Mouse (Mus musculus) fat pad, adult 2 months (tissue): ENCODE data around the gene Arhgap42.

ENCODE experiments used
- DNase-seq: peaks from one replicate; pipeline ENCODE4 v3.0.0-alpha.2; 2011; ENCODE audit warnings: low read depth, low spot score; ENCODE audit errors: extremely low read depth

Gene Arhgap42

DNA sequence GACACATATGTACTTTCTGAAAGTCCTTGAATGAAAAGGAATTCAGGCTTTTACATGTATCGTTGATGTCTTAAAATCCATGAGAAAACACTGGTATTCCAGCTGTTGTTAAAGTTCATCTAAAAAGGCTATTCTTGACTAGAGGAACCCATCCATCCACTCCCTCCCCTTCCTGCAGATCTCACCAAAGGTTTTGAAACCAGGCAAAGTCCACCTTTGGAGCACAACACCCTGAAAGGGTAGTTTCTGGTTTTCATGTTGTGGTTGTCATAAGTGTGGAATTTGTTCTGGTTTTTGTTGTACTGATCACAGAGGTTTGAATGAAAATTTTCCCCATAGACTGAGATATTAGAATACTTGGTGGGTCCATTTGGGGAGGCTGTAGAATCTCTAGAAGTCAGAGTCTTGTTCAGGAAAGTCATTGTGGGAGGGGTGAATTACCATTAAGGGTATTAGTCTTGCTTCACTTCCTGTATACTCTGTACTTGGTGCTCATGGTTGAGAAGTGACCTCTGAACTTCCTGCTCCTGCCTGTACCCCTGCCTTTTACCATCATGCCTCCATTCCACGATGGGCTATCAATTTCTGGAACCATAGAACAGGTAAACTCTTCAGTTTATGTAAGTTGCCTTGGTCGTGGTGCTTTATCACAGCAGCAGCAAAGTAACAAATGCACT is 27.4 kb downstream of the Arhgap42 start:
- DNase-seq: no peak

DNA sequence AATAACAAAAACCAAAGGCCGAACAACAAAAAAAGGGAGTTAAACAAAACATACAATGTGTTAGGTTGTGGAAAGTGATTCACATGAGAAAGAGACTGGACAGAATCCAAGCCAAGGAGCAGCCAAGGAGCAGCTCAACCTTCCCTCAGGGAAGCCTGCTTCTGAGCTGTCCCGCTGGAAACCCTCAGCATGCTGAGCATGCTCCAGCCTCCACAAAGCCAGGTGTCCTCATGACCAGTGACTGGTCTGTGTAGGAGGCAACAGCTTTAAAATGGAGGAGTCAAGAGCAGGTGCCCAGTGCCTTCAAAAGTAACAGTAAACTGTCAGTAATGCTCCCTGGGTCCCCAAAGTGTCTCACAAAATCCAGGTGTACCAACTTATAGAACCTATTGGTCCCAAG is 28.4 kb downstream of the Arhgap42 start:
- DNase-seq: no peak

DNA sequence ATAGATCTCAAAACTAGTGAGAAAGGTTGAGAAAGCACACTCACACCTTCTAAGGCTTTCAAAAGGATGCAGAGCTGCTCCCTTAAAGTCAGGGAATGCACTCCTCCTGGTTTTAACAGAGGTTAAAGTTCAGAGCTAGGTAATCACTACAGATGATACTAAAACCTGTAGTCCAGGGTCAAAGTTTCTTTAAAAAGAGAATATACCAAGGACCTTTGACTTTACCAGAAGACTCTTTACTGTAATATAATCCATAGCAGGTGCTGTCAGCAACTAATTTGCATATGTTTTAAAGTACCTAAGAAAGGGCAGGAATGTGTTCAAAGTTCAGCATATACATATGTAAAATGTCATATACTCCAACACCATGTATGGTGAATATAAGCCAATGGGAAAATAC is 30.7 kb downstream of the Arhgap42 start:
- DNase-seq: no peak

DNA sequence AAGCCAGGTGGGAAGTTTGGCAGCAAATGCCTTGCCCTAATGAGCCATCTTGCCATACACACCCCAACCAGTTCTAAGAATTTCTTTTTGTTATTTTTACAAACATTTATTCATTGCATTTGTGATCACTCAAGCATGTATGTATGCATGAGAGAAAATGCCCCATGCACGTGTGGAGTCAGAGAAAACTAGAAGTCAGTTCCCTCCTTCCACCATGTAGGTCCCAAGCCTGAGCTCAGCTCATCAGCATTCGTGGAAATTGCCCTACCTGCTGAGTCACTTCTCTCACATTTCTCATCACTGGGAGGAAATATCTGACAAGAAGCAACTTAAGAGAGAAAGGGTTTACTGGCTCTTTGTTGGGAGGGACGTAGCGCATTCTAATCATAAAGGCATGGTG is 31.6 kb downstream of the Arhgap42 start:
- DNase-seq: no peak

DNA sequence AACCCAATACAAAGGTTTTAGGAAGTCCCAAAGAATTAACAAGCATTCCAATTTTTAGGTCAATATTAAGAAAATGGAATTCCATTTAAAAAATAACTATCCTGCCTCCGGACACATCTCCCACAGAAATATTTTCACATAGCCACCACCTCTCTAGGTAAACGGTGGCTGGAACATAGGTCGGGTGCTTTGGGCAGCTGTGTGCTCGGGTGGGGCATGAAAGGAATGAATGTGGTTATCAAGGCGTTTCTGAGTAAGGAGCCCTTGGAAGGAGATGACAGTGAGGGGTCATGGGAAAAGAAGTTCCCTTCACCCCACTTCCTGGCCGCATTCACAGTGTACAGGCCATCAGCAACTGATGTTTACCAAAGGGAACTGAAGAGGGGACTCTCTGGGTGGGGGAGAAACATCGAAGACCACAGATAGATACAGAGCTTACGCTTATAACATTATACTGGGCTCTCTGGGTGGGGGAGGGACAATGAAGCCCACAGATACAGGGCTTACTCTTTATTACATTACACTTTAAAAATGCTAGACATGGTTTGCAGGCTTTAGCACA is 38.0 kb downstream of the Arhgap42 start:
- no peak for DNase-seq

DNA sequence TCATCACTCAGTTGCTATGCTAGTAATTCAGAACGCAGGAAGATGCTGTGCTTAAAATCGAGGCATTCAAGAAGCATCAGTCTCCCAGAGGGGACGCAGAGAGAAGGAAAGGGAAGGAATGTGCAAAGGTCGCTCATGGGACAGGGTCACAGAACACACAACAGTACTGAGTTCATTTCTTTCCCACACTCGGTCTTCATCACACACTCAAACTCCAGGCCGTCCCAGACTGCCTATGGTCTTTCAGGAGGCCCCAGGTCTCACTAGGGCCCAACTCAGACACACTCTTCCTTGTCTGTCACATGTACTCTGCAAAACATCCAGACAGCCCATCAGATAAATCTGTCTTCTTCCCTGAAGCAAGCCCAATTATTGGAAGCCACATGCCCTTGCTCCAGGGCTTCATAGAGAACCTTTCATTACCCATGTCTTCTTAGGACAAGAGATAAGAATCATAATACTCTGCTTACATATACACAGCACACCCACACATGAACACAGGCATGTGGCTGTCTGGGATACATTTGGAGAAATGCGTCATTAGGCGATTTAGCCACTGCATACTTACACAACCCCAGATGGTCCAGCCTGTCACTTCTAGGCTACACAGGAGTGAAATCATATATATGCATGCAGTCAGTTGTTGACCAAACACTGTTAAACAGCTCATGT is 39.6 kb downstream of the Arhgap42 start:
- peak; percentile 97 for DNase-seq

DNA sequence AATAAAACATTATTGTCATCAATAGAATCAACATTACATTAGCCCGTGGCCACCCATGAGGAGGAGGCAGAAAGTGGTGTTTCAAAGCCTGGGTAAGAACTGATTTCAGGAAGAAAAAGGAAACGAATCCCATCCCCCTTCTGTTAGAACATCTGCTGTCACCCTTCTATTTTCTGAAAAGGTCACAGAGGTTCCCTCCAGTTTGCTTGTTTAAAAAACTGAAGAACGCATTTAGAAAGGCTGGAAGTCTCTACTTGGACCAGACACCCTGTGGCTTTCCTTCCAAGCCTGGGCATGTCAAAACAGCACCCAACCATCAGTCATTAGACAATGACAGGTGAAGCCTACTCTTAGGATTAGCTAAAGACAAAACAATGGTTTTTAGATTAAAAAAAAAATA is 40.3 kb downstream of the Arhgap42 start:
- no peak for DNase-seq

DNA sequence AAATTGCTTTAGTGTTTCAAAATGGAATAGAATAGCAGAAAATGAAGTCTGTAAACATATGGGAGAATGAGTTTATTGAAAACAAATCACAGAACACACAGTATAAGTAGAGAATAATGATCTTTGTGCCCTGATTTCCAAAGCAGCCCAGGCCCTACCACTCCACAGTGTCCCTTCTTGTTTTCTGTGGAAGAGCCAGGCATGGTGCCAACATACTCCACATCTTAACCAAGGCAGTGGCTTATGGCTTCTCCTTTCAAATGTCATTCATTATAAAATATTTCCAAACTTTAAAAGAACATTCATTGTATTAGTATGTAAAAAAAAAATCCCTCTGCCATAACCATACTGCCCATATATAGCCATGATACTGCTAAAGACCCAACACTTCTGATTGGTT is 42.9 kb downstream of the Arhgap42 start:
- DNase-seq: no peak

DNA sequence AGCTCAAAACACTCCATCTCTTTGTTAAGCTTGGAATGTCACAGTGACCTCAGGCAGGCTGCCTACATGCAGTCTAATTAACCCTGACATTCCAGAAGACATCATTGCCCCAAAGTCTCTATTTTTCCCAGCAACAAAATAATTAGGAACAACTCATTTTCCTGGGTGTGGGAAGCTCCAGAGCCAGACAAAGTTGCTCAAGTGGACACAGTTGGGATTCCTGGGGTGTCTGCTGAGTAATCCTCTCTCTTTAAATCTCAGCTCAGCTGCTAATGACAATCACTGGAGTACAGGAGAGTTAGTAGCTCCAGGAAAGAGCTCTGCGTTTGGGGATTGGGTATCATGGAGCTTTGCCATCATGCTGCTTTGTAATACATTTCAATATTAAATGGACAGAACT is 44.4 kb downstream of the Arhgap42 start:
- no peak for DNase-seq

DNA sequence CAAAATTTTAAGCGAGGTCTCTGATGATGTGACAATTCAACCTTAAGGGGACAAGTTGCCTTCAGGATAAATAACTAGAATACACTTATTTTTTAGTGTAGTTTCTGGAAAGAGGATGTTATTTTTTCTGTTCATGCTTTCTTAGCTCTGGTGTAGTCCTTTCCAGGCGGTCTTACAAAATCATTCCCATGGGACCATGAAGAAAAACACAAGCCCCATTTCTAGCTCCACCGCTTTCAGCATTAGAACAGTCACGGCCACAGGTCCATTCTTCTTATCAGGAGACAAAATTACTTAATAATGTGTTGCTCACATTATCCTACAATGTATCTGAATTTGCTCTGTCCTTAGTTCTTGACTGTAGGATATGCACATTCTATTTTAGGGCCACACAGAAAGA is 46.2 kb downstream of the Arhgap42 start:
- DNase-seq: no peak

DNA sequence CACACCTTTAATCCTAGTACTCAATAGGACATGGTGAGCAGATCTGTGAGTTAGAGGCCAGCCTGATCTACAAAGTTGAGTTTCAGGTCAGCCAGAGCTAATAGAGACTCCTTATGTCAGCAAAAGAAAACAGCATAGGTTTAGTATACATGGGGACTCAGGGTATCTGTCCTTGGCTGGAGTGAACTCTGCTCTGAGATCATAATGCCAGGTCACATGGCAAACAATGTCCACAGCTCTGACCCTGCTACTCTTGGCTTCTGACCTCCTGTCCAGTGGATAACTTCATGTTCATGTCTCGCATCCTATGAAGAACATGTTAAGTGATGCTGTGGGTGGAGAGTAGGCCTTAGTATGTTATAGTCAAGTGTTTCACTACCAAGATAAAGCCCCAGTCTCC is 48.1 kb downstream of the Arhgap42 start:
- DNase-seq: no peak

DNA sequence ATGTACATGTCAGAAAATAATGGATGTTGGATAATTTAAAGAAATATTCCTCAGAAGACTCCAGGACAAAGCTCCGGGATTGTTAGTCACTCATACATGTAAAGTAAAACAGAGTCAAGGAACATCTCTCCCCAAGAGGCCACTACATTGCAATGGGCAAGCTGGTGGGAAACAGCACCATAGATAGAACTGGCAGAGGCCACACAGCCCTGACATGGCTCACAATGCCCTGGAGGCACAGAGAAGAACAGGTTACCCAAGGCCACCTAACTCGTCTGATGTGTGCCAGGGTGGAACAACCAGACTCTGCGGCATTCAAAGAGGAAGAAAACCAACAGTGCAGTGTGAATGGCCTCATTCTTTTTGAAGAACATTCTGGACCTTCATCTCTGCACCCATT is 50.7 kb downstream of the Arhgap42 start:
- DNase-seq: peak; percentile 54

DNA sequence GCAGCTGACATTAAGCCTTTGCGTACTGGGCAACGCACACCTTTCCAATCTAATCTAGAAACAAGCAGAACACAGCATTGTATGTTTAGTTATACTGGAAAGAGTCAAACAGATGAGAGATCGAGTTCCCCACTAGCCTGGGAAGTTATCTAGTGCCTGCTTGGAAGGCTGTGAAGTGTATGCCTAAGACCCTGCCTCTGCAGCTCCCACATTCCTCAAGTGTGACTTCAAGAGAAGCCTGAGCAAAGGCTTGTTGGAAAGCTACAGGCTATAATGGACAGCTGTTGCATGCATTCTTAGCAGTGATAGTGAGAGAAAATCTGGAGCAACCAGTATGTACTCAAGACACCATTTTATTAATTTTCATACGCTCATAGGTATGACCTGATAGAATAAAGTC is 61.2 kb downstream of the Arhgap42 start:
- DNase-seq: no peak

DNA sequence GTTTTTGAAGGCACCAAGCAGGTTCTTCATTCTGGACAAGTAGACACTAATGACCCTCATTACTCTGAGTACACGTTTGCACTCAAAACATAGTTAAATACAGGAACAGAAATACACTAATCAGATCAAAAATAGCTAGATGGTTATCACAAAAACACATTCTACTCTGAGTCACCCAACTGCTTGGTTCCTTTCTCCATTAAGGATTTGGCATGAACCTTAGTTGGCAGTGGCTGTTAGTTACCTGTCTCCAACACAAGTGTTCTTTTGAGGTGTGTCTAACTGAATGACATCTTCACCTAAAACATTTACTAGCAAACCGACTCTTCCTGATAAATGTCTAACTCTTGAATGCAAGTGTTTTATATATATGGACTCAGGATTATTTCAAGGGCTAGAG is 64.0 kb downstream of the Arhgap42 start:
- DNase-seq: peak; percentile 66

DNA sequence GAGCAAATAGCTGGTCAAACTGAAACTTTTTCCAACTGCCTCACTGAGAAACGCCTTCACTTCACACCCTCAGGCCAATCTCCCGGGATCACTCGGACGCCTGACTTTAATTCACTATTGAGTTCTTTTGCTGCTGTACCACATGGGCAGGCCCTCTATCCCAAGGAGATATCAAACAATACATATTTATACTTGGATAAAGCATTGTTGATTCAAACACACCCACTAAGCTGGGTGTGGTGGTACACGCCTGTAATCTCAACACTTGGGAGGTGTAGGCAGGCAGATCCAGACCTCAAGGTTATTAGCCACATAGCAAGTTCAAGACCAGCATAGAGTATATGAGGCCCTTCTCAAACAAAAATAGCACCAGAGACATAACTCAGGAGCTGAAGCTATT is 64.7 kb downstream of the Arhgap42 start:
- no peak for DNase-seq

DNA sequence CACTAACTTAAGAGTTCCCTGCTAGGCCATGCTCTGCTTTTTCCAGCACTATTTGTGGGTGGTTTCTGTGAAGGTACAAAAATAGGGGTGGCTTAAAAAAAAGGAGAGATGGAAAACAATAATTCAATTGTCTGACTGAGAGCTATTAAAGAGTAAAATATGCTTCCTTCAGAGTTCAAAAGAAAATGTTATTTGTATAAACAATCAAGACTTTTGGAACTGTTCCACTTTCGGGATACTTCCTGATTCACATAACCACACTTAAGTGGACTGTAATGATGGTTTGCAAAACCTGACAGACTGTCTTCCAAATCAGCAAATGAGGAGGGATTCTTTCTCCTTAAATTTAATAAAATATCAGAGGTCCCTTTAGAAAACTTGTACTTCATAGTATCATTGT is 65.8 kb downstream of the Arhgap42 start:
- no peak for DNase-seq

DNA sequence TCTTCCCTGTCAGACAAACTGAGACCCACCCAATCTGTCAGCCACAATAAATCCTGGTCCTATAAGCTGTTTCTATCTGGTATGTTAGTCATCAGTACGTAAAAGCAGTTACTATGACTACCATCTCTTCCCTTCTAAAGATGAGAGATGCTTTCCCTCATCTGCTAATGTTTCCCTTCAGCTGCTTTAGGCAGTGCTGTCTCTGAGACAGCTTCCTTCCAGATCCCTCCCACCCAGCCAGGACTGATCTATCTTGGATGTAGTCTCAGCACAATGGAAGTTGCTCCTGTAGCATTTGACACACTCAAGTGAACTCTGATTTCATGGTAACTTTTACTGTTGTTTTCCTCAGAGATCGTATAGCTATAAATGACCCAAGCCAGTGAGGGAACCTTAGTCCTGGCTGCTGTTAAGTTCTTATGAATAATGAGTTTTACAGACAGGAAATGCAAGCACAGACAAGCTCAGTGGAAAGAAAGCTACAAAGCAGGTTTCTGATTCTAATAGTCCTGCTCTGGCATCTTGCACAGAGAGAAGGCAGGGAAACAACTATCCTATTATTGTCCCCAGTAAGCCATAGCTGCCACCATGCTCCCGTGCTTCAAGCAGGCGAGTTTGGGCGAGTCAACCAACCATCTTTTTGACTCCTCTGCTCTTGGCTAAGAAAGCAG is 67.6 kb downstream of the Arhgap42 start:
- peak; percentile 54 for DNase-seq

DNA sequence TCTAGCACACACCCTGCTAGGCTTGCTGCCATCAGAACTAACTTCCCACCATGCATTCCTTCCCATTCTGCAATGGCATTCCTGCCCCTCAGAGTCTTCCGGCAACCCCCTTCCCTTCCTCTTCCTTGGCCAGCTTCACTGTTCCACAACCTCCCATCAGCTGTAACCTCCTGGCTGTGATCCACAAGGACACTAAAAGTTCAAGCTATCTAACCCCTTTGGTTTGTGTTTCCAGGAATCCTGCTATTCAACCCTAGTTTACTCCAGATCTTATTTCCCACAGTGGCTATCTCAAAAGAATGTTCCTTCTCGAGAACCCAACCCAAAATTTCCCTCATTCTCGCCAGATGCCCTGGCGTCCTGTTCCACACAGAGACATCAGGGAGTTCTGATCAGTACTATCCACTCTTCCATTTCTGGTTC is 73.2 kb downstream of the Arhgap42 start:
- no peak for DNase-seq

DNA sequence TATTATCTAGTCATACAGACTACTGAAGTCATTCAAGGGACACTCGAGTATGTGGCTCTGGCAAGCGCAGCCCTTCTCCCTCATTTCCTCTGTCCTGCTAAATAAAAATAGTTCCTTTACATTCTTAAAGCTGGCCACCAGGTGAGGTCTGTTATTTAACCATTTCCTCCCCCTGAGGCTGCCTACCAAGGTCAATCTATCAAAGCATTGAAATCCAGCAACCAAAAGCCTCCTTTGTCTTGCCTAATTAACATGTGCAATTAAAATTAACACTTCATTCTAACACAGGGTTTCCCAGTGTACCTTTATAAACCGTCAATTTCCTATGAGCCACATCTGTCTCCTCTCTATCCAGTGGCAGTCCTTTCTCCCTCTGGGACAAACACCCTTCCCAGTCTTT is 78.2 kb downstream of the Arhgap42 start:
- DNase-seq: no peak

DNA sequence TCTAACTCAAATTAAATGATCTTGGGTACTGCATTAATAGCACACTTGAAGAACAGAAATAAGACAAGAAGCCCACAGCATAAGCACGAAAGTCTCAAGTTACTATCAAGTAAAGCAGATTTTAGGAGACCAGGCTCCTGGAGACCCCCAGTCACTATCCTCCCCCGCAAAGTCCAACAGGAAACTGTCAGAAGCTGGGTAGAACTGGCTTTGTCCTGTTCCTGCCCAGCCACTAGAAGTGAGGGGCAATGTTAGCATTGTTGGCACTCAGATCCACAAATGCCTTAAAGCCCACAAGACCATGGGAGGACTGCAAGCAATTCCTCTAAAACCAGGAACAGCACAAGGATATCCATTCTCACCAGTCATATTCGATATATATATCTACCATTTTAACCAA is 80.7 kb downstream of the Arhgap42 start:
- DNase-seq: no peak

DNA sequence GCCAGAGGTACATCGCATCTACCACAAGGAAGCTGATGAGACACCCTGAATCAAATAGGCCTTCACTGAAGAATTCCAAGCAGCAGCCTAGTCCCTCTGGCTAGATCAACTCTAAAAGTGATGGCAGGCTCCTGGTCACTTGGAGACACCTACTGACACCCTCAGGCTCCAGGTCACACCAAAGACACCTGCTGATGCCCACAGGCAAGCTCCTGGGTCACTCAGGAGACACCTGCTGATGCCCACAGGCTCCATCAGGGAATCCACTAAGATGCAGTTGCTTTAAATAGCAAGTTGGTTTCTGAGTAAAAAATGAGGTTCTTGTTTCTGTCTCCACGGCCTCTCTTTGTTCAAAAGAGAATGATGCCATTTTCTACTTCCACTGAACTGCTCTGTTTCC is 81.5 kb downstream of the Arhgap42 start:
- no peak for DNase-seq

DNA sequence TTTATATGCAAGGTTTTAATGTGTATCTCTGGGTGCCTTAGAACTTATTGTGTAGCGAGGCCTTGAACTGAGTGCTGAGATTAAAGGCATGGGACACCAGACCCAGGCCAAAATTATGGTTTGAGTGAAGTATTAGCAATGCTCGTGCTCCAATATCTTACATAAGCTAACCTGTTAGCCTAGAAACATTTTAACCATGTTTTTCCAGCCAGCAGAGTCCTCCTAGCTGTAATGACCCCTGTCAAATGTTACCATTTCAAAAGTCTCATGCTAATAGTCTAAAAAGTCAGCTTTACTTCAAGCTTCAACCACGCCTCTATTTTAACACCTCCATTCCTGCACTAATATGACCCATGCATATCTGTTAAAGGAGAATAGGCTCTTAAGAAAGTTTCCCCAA is 84.3 kb downstream of the Arhgap42 start:
- no peak for DNase-seq
